Mouse (Mus musculus) gastrocnemius, adult 2 months (tissue): ENCODE results near the gene Kcnrg. TPM values are rescaled to one million over a fixed set of nuclear protein-coding genes. Genes with fewer than 3 reads are reported as not detected.
A peak's percentile ranks its signal among the peaks of the same experiment; 100 is the strongest.
"Not testable (repeated sequence)": the region's sequence is repeated elsewhere in the genome, so short reads cannot be mapped to it uniquely, and the experiment has no call there.

Experiments
- DNase-seq: peaks from one replicate; pipeline ENCODE4 v3.0.0; 2022
- H3K27ac ChIP-seq: fragments of 200-600 bp; 2 replicates; pipeline ENCODE4 v1.8.1; 2022; ENCODE audit warnings: mild to moderate bottlenecking
- H3K4me3 ChIP-seq: fragments of 200-600 bp; 2 replicates; pipeline ENCODE4 v1.8.1; 2022; ENCODE audit warnings: mild to moderate bottlenecking, moderate library complexity
- CTCF ChIP-seq: fragments of 200-600 bp; IDR thresholded peaks from 2 replicates; pipeline ENCODE4 v1.8.1; 2022; ENCODE audit warnings: antibody characterized with exemption, mild to moderate bottlenecking, moderate library complexity
- intact Hi-C: fragments of 180-260 bp; cut with DNase I; formaldehyde crosslinking; loops from one replicate; pipeline ENCODE4 v1.15.1; 2025
- long read RNA-seq, 2 experiments: library from polyadenylated mRNA; stranded (forward); transcript quantifications; one replicate each; pipeline ENCODE4 v2.0.0; 2021
- total RNA-seq, 2 experiments: library from RNA; stranded (reverse); gene quantifications; 2 replicates each; pipeline ENCODE4 v1.2.3; 2021

Gene Kcnrg
- total RNA-seq = not detected
- long read RNA-seq, experiment 1 = 0 reads
- long read RNA-seq, experiment 2, partial matches to known transcripts = 0 of 1 reads
- long read RNA-seq, experiment 2, other reads (novel, unspliced or antisense) = 1 of 1 reads

- no peak for DNase-seq
- no peak for TF ChIP-seq CTCF
These were observed at the start of gene Kcnrg for GRCm38 (mm10) chr14:61607157-61607556. Kcnrg (plus strand) TSS chr14:61607457.

GRCm38 (mm10) chr14:61558901-61559300 is 48.4 kb upstream of the Kcnrg start:
- no peak for TF ChIP-seq CTCF
- no peak overlapping the region for H3K4me3 ChIP-seq
- H3K27ac ChIP-seq = no peak overlapping the region
- DNase-seq = no peak
- intact Hi-C loops = loop anchor here (5.0 kb wide), 3 partner anchors 88 to 227 kb away; no protein-coding TSS in a partner anchor

More at GRCm38 (mm10) chr14:61607157-61607556, at the start of gene Kcnrg:
- intact Hi-C loops = no loop called here
- no peak within 1 kb of the TSS for H3K4me3 ChIP-seq
- H3K27ac ChIP-seq = no peak within 1 kb of the TSS

- no peak for TF ChIP-seq CTCF
- intact Hi-C loops = loop anchor here (5.0 kb wide), 3 partner anchors 87 to 228 kb away; no protein-coding TSS in a partner anchor
- DNase-seq = no peak
- Histone ChIP-seq H3K4me3 (no peak overlapping the region), H3K27ac (no peak overlapping the region)
These were observed 47.4 kb upstream of the Kcnrg start for GRCm38 (mm10) chr14:61559856-61560255.

- H3K4me3 ChIP-seq, intact Hi-C loops, H3K27ac ChIP-seq, DNase-seq: not testable (repeated sequence)
These were observed 41.0 kb upstream of the Kcnrg start for GRCm38 (mm10) chr14:61566211-61566610.

GRCm38 (mm10) chr14:61569344-61569743 is 37.9 kb upstream of the Kcnrg start:
- no peak overlapping the region for H3K4me3 ChIP-seq
- DNase-seq = no peak
- intact Hi-C loops = no loop called here
- no peak overlapping the region for H3K27ac ChIP-seq
- TF ChIP-seq CTCF = no peak

- DNase-seq = peak; percentile 91
- H3K27ac ChIP-seq = peak overlapping the region; percentile 67; the same call in 1 of the 2 replicates
- peak; percentile 97; the same call in 1 of the 2 replicates for TF ChIP-seq CTCF
- intact Hi-C loops = loop anchor here (1.0 to 10.0 kb wide), 4 partner anchors 323 to 763 kb away; no protein-coding TSS in a partner anchor
- peak overlapping the region; percentile 53 for H3K4me3 ChIP-seq
These were observed 35.9 kb upstream of the Kcnrg start for GRCm38 (mm10) chr14:61571366-61571765.

GRCm38 (mm10) chr14:61572131-61572530 is 35.1 kb upstream of the Kcnrg start:
- TF ChIP-seq CTCF = no peak
- H3K27ac ChIP-seq = no peak overlapping the region
- intact Hi-C loops = loop anchor here (1.0 to 10.0 kb wide), 3 partner anchors 323 to 885 kb away; no protein-coding TSS in a partner anchor
- no peak for DNase-seq
- no peak overlapping the region for H3K4me3 ChIP-seq

- TF ChIP-seq CTCF = no peak
- DNase-seq = peak; percentile 77
- H3K4me3 ChIP-seq = peak overlapping the region; percentile 47
- intact Hi-C loops = loop anchor here (2.0 to 10.0 kb wide), 3 partner anchors 74 to 760 kb away; no protein-coding TSS in a partner anchor
- H3K27ac ChIP-seq = peak overlapping the region; percentile 92
These were observed 32.2 kb upstream of the Kcnrg start for GRCm38 (mm10) chr14:61575066-61575465.

- Histone ChIP-seq H3K27ac (peak overlapping the region; percentile 92), H3K4me3 (peak overlapping the region; percentile 35)
- intact Hi-C loops = loop anchor here (2.0 to 10.0 kb wide), 3 partner anchors 73 to 759 kb away; no protein-coding TSS in a partner anchor
- no peak for TF ChIP-seq CTCF
- DNase-seq = peak; percentile 70
These were observed 31.3 kb upstream of the Kcnrg start for GRCm38 (mm10) chr14:61575941-61576340.

- DNase-seq = no peak
- intact Hi-C loops = no loop called here
- no peak for TF ChIP-seq CTCF
- H3K27ac ChIP-seq = no peak overlapping the region
- H3K4me3 ChIP-seq = no peak overlapping the region
These were observed 17.8 kb upstream of the Kcnrg start for GRCm38 (mm10) chr14:61589288-61590065.

GRCm38 (mm10) chr14:61596719-61597426 is 10.4 kb upstream of the Kcnrg start:
- Histone ChIP-seq H3K27ac (no peak overlapping the region), H3K4me3 (no peak overlapping the region)
- no peak for TF ChIP-seq CTCF
- DNase-seq = no peak
- intact Hi-C loops = no loop called here

- TF ChIP-seq CTCF = no peak
- DNase-seq = no peak
- intact Hi-C loops = no loop called here
- H3K4me3 ChIP-seq = peak within 1 kb of the TSS; percentile 91
- peak within 1 kb of the TSS; percentile 89 for H3K27ac ChIP-seq
These were observed 9.3 kb upstream of the Kcnrg start, which contains the start of gene Trim13 for GRCm38 (mm10) chr14:61597968-61598367. Trim13 (plus strand) TSS chr14:61598247.
